Mouse (Mus musculus): ENCODE measurements around the gene Lrrc45.
"Not testable (repeated sequence)": the region's sequence is repeated elsewhere in the genome, so short reads cannot be mapped to it uniquely, and the experiment has no call there.

The Lrrc45 gene

GRCm38 (mm10) chr11:120713580-120714518 is at the start of gene Lrrc45, which contains the start of gene Cenpx:
TSS of gene Lrrc45 (plus strand) at chr11:120713925.
TSS of gene Cenpx (minus strand) at chr11:120713738.
- DNase-seq (ENCODE audit: low read depth, low spot score): peak; percentile 99

GRCm38 (mm10) chr11:120665406-120665805 is 48.3 kb upstream of the Lrrc45 start:
- no peak for DNase-seq (ENCODE audit: low read depth, low spot score)

- DNase-seq (ENCODE audit: low read depth, low spot score): peak; percentile 62
Measured at GRCm38 (mm10) chr11:120666617-120667016, 47.1 kb upstream of the Lrrc45 start.

- peak; percentile 98 for DNase-seq (ENCODE audit: low read depth, low spot score)
Measured at GRCm38 (mm10) chr11:120672687-120673593, 40.8 kb upstream of the Lrrc45 start, which contains the start of gene Aspscr1. TSS of gene Aspscr1 (plus strand) at chr11:120672973.

GRCm38 (mm10) chr11:120673594-120674122 is 40.1 kb upstream of the Lrrc45 start:
- DNase-seq (ENCODE audit: low read depth, low spot score): no peak

- not testable (repeated sequence) for DNase-seq (ENCODE audit: low read depth, low spot score)
Measured at GRCm38 (mm10) chr11:120675875-120676274, 37.9 kb upstream of the Lrrc45 start.

GRCm38 (mm10) chr11:120676951-120677350 is 36.8 kb upstream of the Lrrc45 start:
- no peak for DNase-seq (ENCODE audit: low read depth, low spot score)

- DNase-seq (ENCODE audit: low read depth, low spot score): peak; percentile 71
Measured at GRCm38 (mm10) chr11:120679909-120680308, 33.8 kb upstream of the Lrrc45 start.

- no peak for DNase-seq (ENCODE audit: low read depth, low spot score)
Measured at GRCm38 (mm10) chr11:120682683-120683082, 31.0 kb upstream of the Lrrc45 start.

GRCm38 (mm10) chr11:120683536-120683935 is 30.2 kb upstream of the Lrrc45 start:
- no peak for DNase-seq (ENCODE audit: low read depth, low spot score)

- no peak for DNase-seq (ENCODE audit: low read depth, low spot score)
Measured at GRCm38 (mm10) chr11:120684086-120684485, 29.6 kb upstream of the Lrrc45 start.

GRCm38 (mm10) chr11:120684660-120685059 is 29.1 kb upstream of the Lrrc45 start:
- DNase-seq (ENCODE audit: low read depth, low spot score): no peak

- DNase-seq (ENCODE audit: low read depth, low spot score): no peak
Measured at GRCm38 (mm10) chr11:120686650-120687272, 27.0 kb upstream of the Lrrc45 start.

GRCm38 (mm10) chr11:120689365-120689764 is 24.4 kb upstream of the Lrrc45 start:
- DNase-seq (ENCODE audit: low read depth, low spot score): no peak

GRCm38 (mm10) chr11:120692471-120693011 is 21.2 kb upstream of the Lrrc45 start:
- no peak for DNase-seq (ENCODE audit: low read depth, low spot score)

- no peak for DNase-seq (ENCODE audit: low read depth, low spot score)
Measured at GRCm38 (mm10) chr11:120693461-120693860, 20.3 kb upstream of the Lrrc45 start.

GRCm38 (mm10) chr11:120695184-120695583 is 18.5 kb upstream of the Lrrc45 start:
- DNase-seq (ENCODE audit: low read depth, low spot score): no peak

- no peak for DNase-seq (ENCODE audit: low read depth, low spot score)
Measured at GRCm38 (mm10) chr11:120695641-120696040, 18.1 kb upstream of the Lrrc45 start.

GRCm38 (mm10) chr11:120696568-120696967 is 17.2 kb upstream of the Lrrc45 start:
- peak; percentile 82 for DNase-seq (ENCODE audit: low read depth, low spot score)

- DNase-seq (ENCODE audit: low read depth, low spot score): no peak
Measured at GRCm38 (mm10) chr11:120697741-120698140, 16.0 kb upstream of the Lrrc45 start.
